In the genomic region with DNA sequence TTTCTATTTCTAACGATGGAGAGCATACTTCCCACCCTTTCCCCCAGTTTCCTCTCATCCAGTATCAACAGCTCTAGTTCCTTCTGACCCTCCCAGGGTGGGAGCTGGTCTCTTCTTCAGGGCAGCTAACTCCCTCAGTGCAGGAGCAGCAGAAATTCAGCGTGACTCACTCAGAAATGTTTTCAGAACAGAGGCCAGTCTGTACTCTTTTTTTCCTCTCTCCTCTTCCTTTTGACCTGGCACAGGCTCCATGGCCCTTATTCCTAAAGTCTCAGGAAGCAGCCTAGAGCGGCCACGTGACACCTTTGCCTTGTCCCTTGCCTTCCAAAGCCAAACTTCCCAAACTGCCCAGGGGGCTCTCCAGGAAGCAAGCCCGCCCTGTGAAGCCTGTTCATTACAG, we compare ENCODE assay signal across 12 mouse cellular contexts.
"Had no signal": no experiment of that assay in that cellular context is flagged by ENCODE, and none has a peak within 500 bp of the region (broad histone marks: within the 10 kb centered on the region; RNA-seq: fewer than 3 reads in every experiment).

No protein-coding gene starts in this region.

- H3K9me3 ChIP-seq: limb, embryonic 10.5 days; liver, embryonic 15.5 days; midbrain, embryonic 13.5 days had no signal

- H3K36me3 ChIP-seq: limb, embryonic 10.5 days; liver, embryonic 15.5 days; midbrain, embryonic 13.5 days had no signal

- H3K4me3 ChIP-seq: layer of hippocampus, adult 2 months; limb, embryonic 10.5 days; liver, embryonic 15.5 days; midbrain, embryonic 13.5 days had no signal

- H3K9ac ChIP-seq: liver, embryonic 15.5 days; midbrain, embryonic 13.5 days had no signal

- H3K4me2 ChIP-seq: liver, embryonic 11.5 days; liver, embryonic 15.5 days; midbrain, embryonic 13.5 days had no signal

- H3K27ac ChIP-seq: layer of hippocampus, adult 2 months; limb, embryonic 10.5 days; liver, embryonic 15.5 days; midbrain, embryonic 13.5 days had no signal

- ATAC-seq: lung, postnatal 0 days; midbrain, embryonic 13.5 days had no signal

- H3K4me1 ChIP-seq: liver, embryonic 15.5 days; midbrain, embryonic 13.5 days had no signal

- DNase-seq: kidney, postnatal 10 days; kidney, postnatal 4 days; lung, adult 2 months; lung, postnatal 36 days; thymus, adult 2 months; thymus, postnatal 36 days had no signal
